Mouse (Mus musculus) MEL (cell line): ENCODE results near the gene Ncapd2.

Source experiments
- CHD2 ChIP-seq: IDR thresholded peaks from 2 replicates; pipeline ENCODE4 v1.6.1; 2011; ENCODE audit warnings: low read length, improper control_type of control experiment
- CTCF ChIP-seq, 3 experiments: IDR thresholded peaks in 2 of 3; conservative IDR thresholded peaks in 1 of 3; 2 replicates each; pipeline ENCODE4 v1.5.1; 2011 to 2012; ENCODE audit warnings: low read length in 3 of 3, low read depth in 2 of 3, mild to moderate bottlenecking in 2 of 3, improper control_type of control experiment in 1 of 3, inconsistent platforms in 1 of 3, mixed read lengths in 1 of 3, moderate library complexity in 1 of 3; ENCODE audit not compliant: control insufficient read depth in 1 of 3, insufficient read depth in 1 of 3, poor library complexity in 1 of 3, severe bottlenecking in 1 of 3
- GABPA ChIP-seq: IDR thresholded peaks from 2 replicates; pipeline ENCODE4 v1.6.1; 2012; ENCODE audit warnings: low read depth, mild to moderate bottlenecking, inconsistent platforms, low read length, improper control_type of control experiment, moderate library complexity
- JUND ChIP-seq: IDR thresholded peaks from 2 replicates; pipeline ENCODE4 v1.6.1; 2011; ENCODE audit warnings: low read depth, mild to moderate bottlenecking, improper control_type of control experiment, low read length
- POLR2A ChIP-seq, 2 experiments: IDR thresholded peaks; 2 replicates each; pipeline ENCODE4 v1.6.1; 2011 to 2012; ENCODE audit warnings: low read length in 2 of 2, mild to moderate bottlenecking in 2 of 2, control low read depth in 1 of 2, improper control_type of control experiment in 1 of 2, low read depth in 1 of 2, moderate library complexity in 1 of 2; ENCODE audit not compliant: control insufficient read depth in 1 of 2, insufficient read depth in 1 of 2, poor library complexity in 1 of 2
- ZKSCAN1 ChIP-seq: IDR thresholded peaks from 2 replicates; pipeline ENCODE4 v1.6.1; 2012; ENCODE audit warnings: low read depth, mild to moderate bottlenecking, inconsistent platforms, low read length, improper control_type of control experiment, moderate library complexity

- TF ChIP-seq ZKSCAN1 (no peak), CHD2 (no peak), POLR2A (IDR thresholded peaks at IDR 0.05; ENCODE audit: control insufficient read depth in 1 of 2, insufficient read depth in 1 of 2, low read depth in 1 of 2, low read length in 2 of 2, poor library complexity in 1 of 2) (no peak), CTCF (IDR thresholded peaks at IDR 0.05 in 2 of 3, conservative IDR thresholded peaks at IDR 0.05 in 1 of 3; ENCODE audit: control insufficient read depth in 1 of 3, insufficient read depth in 1 of 3, low read depth in 2 of 3, low read length in 3 of 3, poor library complexity in 1 of 3, severe bottlenecking in 1 of 3) (no peak), JUND (no peak), GABPA (no peak)
Observed at GRCm38 (mm10) chr6:125146148-125146547, 45.4 kb downstream of the Ncapd2 start.
